Mouse (Mus musculus): ENCODE measurements at regions not wholly inside any gene's neighbourhood (a gene's known extent, or its start where the extent isn't known, plus 50 kb on each side); places are given as distances from the start of the nearest gene placed in this dataset.

- TF ChIP-seq POLR2A (IDR thresholded peaks at IDR 0.05; ENCODE audit: extremely low read depth, insufficient read depth, low read length) (no peak), CTCF (IDR thresholded peaks at IDR 0.05; ENCODE audit: low read depth, low read length) (no peak)
Measured at GRCm38 (mm10) chr12:43482683-43483082, 727.4 kb downstream of the Dnajb9 start.

All from liver, adult 2 months (tissue).